Mouse (Mus musculus): ENCODE data around the gene Adamts7. TPM values are rescaled to one million over a fixed set of nuclear protein-coding genes. Genes with fewer than 3 reads are reported as not detected.
A peak's percentile ranks its signal among the peaks of the same experiment; 100 is the strongest.

Adamts7 gene
- 14.6 and 14.9 TPM in 2 replicates for polyA plus RNA-seq (2016; fragmentation: Nextera tagmentation; extraction: Ambion mirVana)

DNA sequence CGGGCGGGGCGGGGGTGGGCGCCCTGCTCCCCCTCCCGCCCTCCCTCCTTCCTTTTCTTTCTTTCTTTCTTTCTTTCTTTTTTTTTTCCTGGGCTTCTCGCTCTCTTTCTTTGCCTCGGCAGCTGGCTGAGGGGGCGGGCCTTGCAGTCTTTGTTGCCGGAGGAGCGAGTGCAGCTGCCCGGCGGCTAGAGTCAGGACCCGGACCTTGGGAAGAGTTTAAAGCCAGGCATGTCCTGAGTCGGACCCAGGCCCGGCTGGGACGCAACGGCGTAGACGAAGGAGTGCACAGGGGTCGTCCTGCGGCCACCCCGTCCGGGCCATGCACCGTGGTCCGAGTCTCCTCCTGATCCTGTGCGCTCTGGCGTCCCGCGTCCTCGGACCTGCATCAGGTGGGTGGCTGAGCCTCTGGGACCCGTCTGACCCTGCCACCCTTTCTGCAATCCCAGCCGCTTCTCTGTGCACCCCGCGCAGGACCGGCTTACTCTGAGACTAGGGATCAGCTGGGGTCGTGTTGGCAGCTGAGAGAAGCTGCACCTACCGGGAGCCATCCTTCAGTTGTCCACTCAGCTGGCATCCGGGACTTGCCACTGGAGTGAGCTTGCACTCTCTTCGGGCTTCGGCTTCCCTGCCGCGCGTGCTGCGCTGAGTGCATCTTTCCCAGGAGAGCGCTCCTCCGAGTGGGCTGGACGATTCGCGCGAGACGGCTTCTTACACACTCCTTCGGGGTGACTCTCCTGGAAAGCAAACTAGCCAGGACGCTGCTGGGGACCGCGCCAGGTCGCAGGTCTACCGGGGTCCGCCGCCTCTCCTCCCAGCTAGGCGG is at the start of gene Adamts7:
TSS of gene Adamts7 (plus strand) at position 144 of the 823 bp plus-strand sequence.
- H3K4me3 ChIP-seq, result peak within 1 kb of the TSS; percentile 74
- DNase-seq (ENCODE audit: low spot score), result peak; percentile 76
- H3K4me1 ChIP-seq, result peaks cover 21% of the 10 kb centered on the region
- no peaks in the 10 kb centered on the region for H3K9me3 ChIP-seq
- WGBS, result under 1% methylated on average over 60 of the region's 60 CpGs
- H3K36me3 ChIP-seq (replicated peaks), result no peaks in the 10 kb centered on the region
- peaks cover 11% of the 10 kb centered on the region for H3K27me3 ChIP-seq (replicated peaks; ENCODE audit: low read depth, poor library complexity, severe bottlenecking)
- peak within 1 kb of the TSS; percentile 90 for H3K27ac ChIP-seq (replicated peaks)

DNA sequence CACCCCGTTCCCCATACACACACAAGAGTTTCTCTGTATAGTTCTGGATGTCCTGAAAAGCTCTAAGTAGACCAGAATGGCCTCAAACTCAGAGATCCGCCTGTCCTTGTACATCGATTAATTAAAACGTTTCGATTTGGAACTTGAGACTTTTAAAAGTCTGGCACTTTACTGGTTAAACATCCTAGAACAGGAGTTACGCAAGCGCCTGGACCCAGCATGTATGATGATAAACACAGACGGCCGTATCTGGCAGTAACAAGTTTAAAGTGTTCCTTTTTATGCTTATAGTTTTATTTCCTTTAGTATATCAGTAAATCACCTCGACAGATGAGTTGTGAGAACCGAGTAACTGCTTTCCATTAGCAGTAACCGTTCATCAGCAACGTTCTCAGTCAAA is 49.7 kb upstream of the Adamts7 start:
- peaks cover 16% of the 10 kb centered on the region for H3K36me3 ChIP-seq (replicated peaks)
- no peak for DNase-seq (ENCODE audit: low spot score)
- 4% methylated on average over 13 of the region's 13 CpGs for WGBS
- H3K9me3 ChIP-seq, result no peaks in the 10 kb centered on the region
- H3K27ac ChIP-seq (replicated peaks), result peak overlapping the region; percentile 100
- peak overlapping the region; percentile 96 for H3K4me3 ChIP-seq
- H3K27me3 ChIP-seq (replicated peaks; ENCODE audit: low read depth, poor library complexity, severe bottlenecking), result no peaks in the 10 kb centered on the region
- H3K4me1 ChIP-seq, result peaks cover 20% of the 10 kb centered on the region

DNA sequence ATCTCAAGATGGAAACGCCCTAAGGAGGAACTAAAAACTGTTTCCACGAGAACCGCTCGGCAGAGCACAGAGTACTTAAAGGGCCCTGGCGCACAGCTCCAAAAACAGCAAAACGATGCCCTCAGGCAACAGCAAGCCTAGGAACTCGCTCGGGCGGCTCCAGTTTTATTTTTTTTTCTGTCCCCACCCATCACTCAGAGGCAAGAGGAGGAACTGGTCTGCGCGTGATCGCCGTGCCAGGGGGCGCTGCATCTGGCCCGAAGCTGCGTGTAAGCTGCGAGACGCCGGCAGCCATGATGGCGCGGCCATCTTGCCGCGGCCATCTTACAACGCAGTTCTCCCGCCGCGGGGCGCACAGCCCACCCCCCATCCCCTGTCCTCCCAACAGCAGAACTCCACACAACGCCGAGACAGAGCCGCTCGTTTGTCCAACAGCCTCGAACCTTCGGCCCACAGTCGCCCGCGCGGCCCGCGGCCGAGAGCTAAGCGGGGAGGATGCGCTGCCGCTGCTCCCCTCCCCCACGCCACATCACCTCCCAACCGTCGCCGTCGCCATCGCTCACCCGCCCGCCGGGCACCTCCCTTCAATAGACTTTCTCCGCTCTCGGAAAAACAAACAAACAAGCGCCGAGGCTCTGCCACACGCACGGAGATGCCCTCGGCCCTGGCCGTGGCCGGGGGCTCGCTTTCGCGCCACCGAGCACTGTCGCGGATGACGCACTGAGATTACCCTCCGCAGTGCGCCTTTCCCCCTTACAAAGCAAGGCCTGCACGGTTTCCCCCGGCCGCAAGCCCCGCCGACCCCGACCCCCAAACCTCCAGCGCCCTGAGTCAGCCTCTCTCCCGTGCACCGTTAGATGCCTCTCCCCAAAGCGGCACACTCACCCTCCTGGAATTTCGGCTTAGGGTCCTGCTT is 49.0 kb upstream of the Adamts7 start:
- H3K27ac ChIP-seq (replicated peaks), result peak overlapping the region; percentile 100
- H3K4me3 ChIP-seq, result peak overlapping the region; percentile 96
- DNase-seq (ENCODE audit: low spot score), result peak; percentile 92
- H3K4me1 ChIP-seq, result peaks cover 20% of the 10 kb centered on the region
- WGBS, result under 1% methylated on average over 82 of the region's 82 CpGs
- peaks cover 9% of the 10 kb centered on the region for H3K36me3 ChIP-seq (replicated peaks)
- no peaks in the 10 kb centered on the region for H3K9me3 ChIP-seq
- H3K27me3 ChIP-seq (replicated peaks; ENCODE audit: low read depth, poor library complexity, severe bottlenecking), result no peaks in the 10 kb centered on the region

DNA sequence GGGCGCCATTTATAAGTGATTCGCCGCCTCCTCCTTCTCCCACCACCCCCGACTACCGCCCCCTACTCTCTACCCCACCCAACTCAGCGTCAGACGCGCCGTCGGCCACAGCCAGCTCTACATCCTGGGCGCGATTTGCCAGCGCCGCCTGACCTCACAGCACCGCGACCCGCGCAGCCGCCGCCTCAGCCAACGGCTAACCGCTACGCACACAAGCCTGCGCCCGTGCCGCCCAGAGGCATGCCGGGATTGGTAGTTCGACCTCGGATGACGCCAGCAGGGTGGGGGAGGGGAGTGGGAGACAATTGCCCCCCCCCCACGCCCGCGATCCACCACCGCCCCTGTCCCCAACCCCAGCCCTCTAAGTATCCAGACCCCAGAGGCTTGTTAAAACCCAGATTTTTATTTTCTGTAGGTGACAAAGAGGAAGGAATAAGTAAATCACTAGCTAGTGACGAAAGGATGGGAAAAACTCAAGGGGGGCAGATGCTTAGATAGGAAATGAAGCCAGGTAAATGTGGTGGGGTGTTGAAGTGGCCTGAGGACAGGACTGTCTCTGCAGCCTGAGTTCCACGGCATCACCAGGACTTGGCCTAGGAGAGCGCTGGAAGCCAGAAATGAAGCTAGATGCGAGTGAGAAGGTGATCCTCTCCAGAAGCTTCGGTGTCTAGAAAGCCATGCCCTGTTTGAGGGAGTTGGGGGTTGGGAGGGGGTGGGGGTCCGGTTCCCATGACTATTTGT is 48.1 kb upstream of the Adamts7 start, which contains the start of gene Morf4l1:
TSS of gene Morf4l1 (minus strand) at position 208 of the 741 bp plus-strand sequence.
- 2% methylated on average over 40 of the region's 40 CpGs for WGBS
- peak within 1 kb of the TSS; percentile 96 for H3K4me3 ChIP-seq
- H3K27me3 ChIP-seq (replicated peaks; ENCODE audit: low read depth, poor library complexity, severe bottlenecking), result no peaks in the 10 kb centered on the region
- 0 out of 2 replicates have a peak, but pooled peaks cover under 1% of the 10 kb centered on the region for H3K36me3 ChIP-seq (replicated peaks)
- no peaks in the 10 kb centered on the region for H3K9me3 ChIP-seq
- peak within 1 kb of the TSS; percentile 100 for H3K27ac ChIP-seq (replicated peaks)
- DNase-seq (ENCODE audit: low spot score), result peak; percentile 99
- peaks cover 20% of the 10 kb centered on the region for H3K4me1 ChIP-seq

DNA sequence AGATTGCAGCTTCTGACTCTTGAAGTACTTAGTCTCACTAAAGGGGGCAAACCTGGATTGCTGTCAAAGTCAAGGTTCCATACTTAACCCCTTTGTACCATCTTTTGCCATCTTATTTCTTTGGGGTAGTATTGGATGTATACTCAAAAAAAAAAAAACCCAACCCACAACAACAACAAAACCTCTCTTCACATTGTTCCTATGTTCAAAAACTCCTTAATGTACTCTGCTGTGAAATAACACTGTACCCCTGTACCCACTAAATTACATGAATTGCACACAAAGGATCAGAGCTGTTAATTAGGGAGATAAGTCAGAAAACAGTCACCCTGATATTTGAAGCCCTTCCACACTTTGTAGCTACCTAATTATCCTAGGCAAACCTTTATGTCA is 47.6 kb upstream of the Adamts7 start:
- no peak for DNase-seq (ENCODE audit: low spot score)
- peak overlapping the region; percentile 100 for H3K27ac ChIP-seq (replicated peaks)
- H3K4me1 ChIP-seq, result peaks cover 20% of the 10 kb centered on the region
- no peaks in the 10 kb centered on the region for H3K9me3 ChIP-seq
- H3K4me3 ChIP-seq, result peak overlapping the region; percentile 96
- H3K27me3 ChIP-seq (replicated peaks; ENCODE audit: low read depth, poor library complexity, severe bottlenecking), result no peaks in the 10 kb centered on the region
- no peaks in the 10 kb centered on the region for H3K36me3 ChIP-seq (replicated peaks)

DNA sequence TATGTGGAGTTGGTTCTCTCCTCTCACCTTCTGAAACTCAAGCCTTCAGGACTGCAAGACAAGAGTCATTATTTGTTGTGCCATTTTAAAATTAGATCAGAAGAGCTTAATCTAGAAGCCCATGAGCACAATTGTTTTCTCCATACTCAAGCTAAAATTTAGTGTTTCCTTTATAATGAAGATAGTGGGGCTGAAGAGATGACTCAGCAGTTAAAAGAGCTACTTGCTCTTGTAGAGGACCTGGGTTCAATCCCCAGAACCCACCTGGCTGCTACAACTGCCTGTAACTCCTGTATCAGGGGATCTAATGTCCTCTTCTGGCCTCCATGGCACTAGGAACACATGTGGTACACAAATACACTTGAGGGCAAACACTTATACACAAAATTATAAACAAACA is 45.6 kb upstream of the Adamts7 start:
- H3K27me3 ChIP-seq (replicated peaks; ENCODE audit: low read depth, poor library complexity, severe bottlenecking), result no peaks in the 10 kb centered on the region
- no peaks in the 10 kb centered on the region for H3K9me3 ChIP-seq
- no peak overlapping the region for H3K27ac ChIP-seq (replicated peaks)
- DNase-seq (ENCODE audit: low spot score), result no peak
- H3K4me3 ChIP-seq, result no peak overlapping the region
- H3K4me1 ChIP-seq, result peaks cover 12% of the 10 kb centered on the region
- no peaks in the 10 kb centered on the region for H3K36me3 ChIP-seq (replicated peaks)

DNA sequence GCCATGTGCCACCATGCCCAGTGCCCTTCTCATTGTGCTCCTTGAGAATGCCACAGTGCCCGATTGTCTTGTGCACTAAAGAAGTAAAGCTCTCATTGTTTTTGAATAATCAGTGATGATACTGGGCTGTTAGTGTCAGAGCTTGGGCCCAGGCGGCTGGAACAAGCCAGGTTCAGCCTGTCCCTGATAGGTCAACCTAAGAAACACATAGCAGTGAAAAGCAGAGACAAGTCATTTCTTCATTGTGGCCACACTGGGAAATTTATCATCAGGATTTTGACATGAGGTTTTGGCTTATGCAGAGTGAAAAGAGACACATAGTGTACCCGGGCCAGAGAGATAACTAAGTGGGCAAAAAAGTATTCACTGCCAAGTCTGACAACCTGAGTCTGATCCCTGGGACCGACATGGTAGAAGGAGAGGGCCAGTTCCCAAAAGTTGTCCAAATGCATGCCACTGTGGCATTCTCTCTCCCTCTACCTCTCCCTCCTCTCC is 40.6 kb upstream of the Adamts7 start:
- Histone ChIP-seq H3K4me3 (no peak overlapping the region), H3K4me1 (peaks cover 12% of the 10 kb centered on the region), H3K27me3 (replicated peaks; ENCODE audit: low read depth, poor library complexity, severe bottlenecking) (no peaks in the 10 kb centered on the region), H3K36me3 (replicated peaks) (no peaks in the 10 kb centered on the region), H3K9me3 (no peaks in the 10 kb centered on the region), H3K27ac (replicated peaks) (no peak overlapping the region)
- DNase-seq (ENCODE audit: low spot score), result no peak
- 73% methylated on average over 4 of the region's 4 CpGs for WGBS

DNA sequence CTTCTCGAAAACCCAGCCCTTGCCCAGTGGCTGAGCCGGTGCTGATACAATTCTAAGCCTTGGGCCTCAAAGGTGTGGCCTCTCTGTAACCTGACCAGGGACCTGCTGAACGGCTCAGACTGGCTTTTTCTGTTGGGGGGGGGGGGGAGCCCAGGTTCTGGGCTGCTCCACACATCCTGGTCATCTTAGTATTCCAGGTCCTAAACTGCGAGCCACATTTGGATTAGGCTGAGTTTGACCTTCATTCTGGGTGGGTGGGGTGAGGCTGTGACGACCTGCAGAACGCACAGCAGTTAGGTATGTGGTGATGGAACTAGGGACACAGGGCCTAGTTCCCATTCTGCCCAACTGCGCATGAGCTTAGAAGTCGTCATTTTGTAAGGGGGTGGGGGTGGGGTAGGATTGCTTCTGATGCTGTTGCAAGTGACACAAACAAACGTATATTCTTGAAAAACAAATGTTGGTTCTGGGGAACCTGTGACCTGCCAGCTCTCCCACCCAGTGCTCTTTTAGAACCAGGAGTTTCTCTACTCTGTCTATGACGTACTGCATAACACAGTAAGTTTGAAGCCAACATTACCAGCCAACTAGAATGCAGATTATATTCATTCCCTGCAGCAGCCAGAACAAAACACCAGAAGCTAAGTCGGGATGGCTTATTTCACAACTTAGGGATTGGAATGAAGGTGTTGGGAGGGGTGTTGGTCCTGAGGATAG is 38.6 kb upstream of the Adamts7 start:
- Histone ChIP-seq H3K36me3 (replicated peaks) (no peaks in the 10 kb centered on the region), H3K4me3 (no peak overlapping the region), H3K4me1 (peaks cover 12% of the 10 kb centered on the region), H3K9me3 (no peaks in the 10 kb centered on the region), H3K27me3 (replicated peaks; ENCODE audit: low read depth, poor library complexity, severe bottlenecking) (no peaks in the 10 kb centered on the region), H3K27ac (replicated peaks) (no peak overlapping the region)
- DNase-seq (ENCODE audit: low spot score), result peak; percentile 28
- WGBS, result 37% methylated on average over 11 of the region's 11 CpGs

DNA sequence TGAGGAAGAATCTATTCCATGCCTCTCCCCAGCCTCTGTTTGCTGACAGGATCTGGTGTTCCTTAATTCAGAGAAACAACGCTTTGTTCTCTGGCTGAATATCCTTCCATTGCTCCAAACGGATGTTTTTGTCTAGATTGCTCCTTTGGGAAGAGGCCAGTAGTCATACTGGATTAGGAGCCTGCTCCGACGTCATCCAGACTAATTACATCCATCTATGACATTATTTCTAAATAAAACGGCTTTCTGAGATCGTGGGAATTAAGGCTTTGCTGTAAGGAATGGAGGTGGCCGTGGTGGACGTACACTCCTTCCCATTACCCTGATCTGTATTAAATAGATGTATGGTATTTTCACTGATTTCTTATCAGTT is 38.0 kb upstream of the Adamts7 start:
- Histone ChIP-seq H3K27ac (replicated peaks) (no peak overlapping the region), H3K4me3 (no peak overlapping the region), H3K27me3 (replicated peaks; ENCODE audit: low read depth, poor library complexity, severe bottlenecking) (no peaks in the 10 kb centered on the region), H3K9me3 (no peaks in the 10 kb centered on the region), H3K4me1 (peaks cover 12% of the 10 kb centered on the region), H3K36me3 (replicated peaks) (no peaks in the 10 kb centered on the region)
- DNase-seq (ENCODE audit: low spot score), result no peak
- 41% methylated on average over 8 of the region's 8 CpGs for WGBS

DNA sequence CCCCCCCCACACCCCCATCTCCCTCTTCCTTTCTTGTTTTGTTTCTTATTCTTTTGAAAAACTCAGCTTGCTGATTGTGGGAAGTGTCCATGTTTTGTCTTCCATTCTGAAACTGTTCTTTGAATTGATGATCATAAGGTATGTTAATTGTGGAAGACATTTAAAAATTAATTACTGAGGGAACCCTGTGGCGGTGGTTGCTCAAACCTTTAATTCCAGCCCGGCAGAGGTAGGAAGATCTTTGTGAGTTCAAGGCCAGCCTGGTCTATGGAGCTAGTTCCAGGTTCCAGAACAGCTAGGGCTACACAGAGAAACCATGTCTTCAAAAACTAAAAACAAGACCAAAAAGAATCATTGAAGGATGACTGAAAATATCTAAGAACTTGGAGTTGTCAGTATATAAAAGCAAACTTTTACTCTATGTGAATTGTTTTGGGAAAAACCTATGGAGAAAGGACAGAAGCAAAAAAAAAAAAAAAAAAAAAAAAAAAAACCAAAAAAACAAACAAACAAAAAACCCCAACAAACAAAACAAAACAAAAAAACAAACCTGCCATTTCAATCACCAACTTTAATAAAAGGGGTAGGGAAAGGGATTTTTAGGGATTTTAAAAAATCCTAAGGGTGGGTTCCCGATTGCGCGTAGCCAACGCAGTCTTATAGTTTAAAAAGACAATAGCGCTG is 37.3 kb upstream of the Adamts7 start:
- WGBS, result 12% methylated on average over 7 of the region's 7 CpGs
- DNase-seq (ENCODE audit: low spot score), result no peak
- no peaks in the 10 kb centered on the region for H3K27me3 ChIP-seq (replicated peaks; ENCODE audit: low read depth, poor library complexity, severe bottlenecking)
- H3K27ac ChIP-seq (replicated peaks), result no peak overlapping the region
- peaks cover 12% of the 10 kb centered on the region for H3K4me1 ChIP-seq
- H3K9me3 ChIP-seq, result no peaks in the 10 kb centered on the region
- peak overlapping the region; percentile 48 for H3K4me3 ChIP-seq
- H3K36me3 ChIP-seq (replicated peaks), result no peaks in the 10 kb centered on the region

DNA sequence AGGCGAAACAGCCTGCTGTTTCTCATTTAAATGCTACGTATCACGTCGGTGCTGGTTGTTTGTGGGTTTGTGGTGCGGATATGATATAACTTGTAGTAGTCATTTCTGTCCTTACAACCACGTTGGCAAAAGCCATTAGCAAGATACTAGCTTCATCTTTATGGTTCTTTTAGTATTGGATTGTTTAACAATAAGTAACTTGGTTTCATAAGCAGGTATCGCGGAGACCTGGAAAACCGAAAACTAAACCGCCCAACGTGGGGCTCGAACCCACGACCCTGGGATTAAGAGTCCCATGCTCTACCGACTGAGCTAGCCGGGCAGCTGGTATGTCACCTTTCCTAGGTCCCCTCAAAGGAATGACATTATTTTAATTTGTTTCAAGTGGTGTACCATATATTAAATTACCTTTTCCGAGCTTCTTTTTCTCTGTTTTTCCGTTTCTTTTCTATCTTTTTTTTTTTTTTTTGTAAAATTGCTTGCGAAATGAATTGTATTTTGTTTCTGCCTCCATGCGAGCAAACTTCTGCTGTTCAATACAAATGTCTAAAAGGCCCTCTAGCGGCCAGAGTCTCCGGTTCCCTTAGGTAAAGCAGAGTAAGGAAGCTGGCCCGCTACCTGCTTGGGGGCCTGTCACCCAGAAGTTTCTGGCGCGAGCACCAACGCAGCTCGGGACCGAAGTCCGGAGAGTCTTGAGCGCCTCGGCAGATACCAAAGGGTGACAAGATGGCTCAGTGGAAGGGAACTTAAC is 36.4 kb upstream of the Adamts7 start:
- DNase-seq (ENCODE audit: low spot score), result peak; percentile 77
- Histone ChIP-seq H3K4me1 (peaks cover 12% of the 10 kb centered on the region), H3K4me3 (peak overlapping the region; percentile 48), H3K27ac (replicated peaks) (no peak overlapping the region), H3K9me3 (no peaks in the 10 kb centered on the region), H3K36me3 (replicated peaks) (no peaks in the 10 kb centered on the region), H3K27me3 (replicated peaks; ENCODE audit: low read depth, poor library complexity, severe bottlenecking) (no peaks in the 10 kb centered on the region)
- WGBS, result 2% methylated on average over 30 of the region's 30 CpGs

Measured in embryonic facial prominence, embryonic 10.5 days (tissue).